Mouse (Mus musculus): ENCODE measurements around the gene Cand1.

GRCm38 (mm10) chr10:119238985-119239631, 747 bp downstream of the Cand1 start:
- TF ChIP-seq CTCF (IDR thresholded peaks at IDR 0.05; ENCODE audit: insufficient read depth, low read length) = no peak
- TF ChIP-seq POLR2A (IDR thresholded peaks at IDR 0.05; ENCODE audit: borderline replicate concordance, extremely low read depth, low read depth, low read length) = no peak

Data from lung, adult 2 months (tissue).